Mouse (Mus musculus) neural tube, embryonic 13.5 days (tissue): Measurements from ENCODE around the gene Blnk. TPM values are rescaled to one million over a fixed set of nuclear protein-coding genes. Genes with fewer than 3 reads are reported as not detected.

Experiments
- ATAC-seq: fragments of 200-750 bp; cut with Nextera tagmentation; 2 replicates; pipeline ENCODE4 v1.8.0; 2017; ENCODE audit warnings: low read depth, mild to moderate bottlenecking, moderate TSS enrichment, moderate library complexity
- H3K27ac ChIP-seq: fragments of 300-500 bp; sonication (generic); replicated peaks from 2 replicates; pipeline ENCODE4 v1.5.1; 2015; ENCODE audit warnings: moderate library complexity, mild to moderate bottlenecking, inconsistent platforms
- H3K27me3 ChIP-seq: fragments of 300-500 bp; sonication (generic); 2 replicates; pipeline ENCODE4 v1.6.1; 2015; ENCODE audit warnings: mild to moderate bottlenecking, inconsistent platforms
- H3K36me3 ChIP-seq: fragments of 300-500 bp; sonication (generic); 2 replicates; pipeline ENCODE4 v1.6.1; 2015; ENCODE audit warnings: mild to moderate bottlenecking, inconsistent platforms
- H3K4me1 ChIP-seq: fragments of 300-500 bp; sonication (generic); replicated peaks from 2 replicates; pipeline ENCODE4 v1.6.1; 2015; ENCODE audit warnings: inconsistent platforms
- H3K4me2 ChIP-seq: fragments of 300-500 bp; sonication (generic); 2 replicates; pipeline ENCODE4 v1.6.1; 2015; ENCODE audit warnings: inconsistent platforms, mild to moderate bottlenecking, moderate library complexity
- H3K4me3 ChIP-seq: fragments of 300-500 bp; sonication (generic); 2 replicates; pipeline ENCODE4 v1.5.1; 2015; ENCODE audit warnings: mild to moderate bottlenecking, inconsistent platforms
- H3K9ac ChIP-seq: fragments of 300-500 bp; sonication (generic); 2 replicates; pipeline ENCODE4 v1.6.1; 2015; ENCODE audit warnings: moderate library complexity, mild to moderate bottlenecking, inconsistent platforms
- H3K9me3 ChIP-seq: fragments of 300-500 bp; sonication (generic); 2 replicates; pipeline ENCODE4 v1.6.1; 2016; ENCODE audit warnings: inconsistent platforms
- WGBS: fragments of 180-500 bp; shearing (Covaris S2); methylation state at CpG from one replicate; pipeline ENCODE4 v1.1.7; 2015; 5-methylcytosine and 5-hydroxymethylcytosine counted together
- polyA plus RNA-seq: library from polyadenylated mRNA; unstranded; fragments of >200 nt; fragmentation: Nextera tagmentation; extraction: Ambion mirVana; gene quantifications from 2 replicates; pipeline ENCODE4 v1.2.1, GENCODE M21; 2015

Blnk gene
- 0.64 and 0.70 TPM in 2 replicates for polyA plus RNA-seq

DNA sequence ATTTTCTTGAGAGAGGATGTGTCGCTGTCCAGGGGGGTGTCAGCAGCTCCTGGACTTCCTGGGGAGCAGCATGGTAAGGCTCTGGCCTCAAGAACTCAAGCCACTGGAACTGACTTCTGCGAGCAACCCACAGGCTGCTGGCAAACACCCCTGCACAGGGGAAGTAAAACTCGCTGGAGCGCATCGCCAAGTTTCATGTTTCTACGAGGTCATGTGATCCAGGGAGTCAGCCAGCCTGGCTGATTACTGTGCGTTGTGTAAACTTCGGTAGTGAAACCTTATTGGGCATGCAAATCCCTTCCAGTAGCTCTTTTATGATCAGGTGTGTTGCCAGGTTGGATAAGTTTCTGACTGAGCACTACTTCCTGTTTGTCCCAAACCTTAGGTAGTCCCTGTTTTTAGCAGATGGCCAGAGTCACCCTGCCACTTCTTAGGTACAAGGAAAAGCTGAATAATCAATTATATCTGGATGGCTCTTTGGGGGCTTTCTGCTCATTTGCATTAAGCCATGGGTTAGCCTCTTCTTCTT is at the start of gene Blnk:
TSS of gene Blnk (minus strand) at position 479 of the 529 bp plus-strand sequence.
- H3K27ac ChIP-seq = no peak within 1 kb of the TSS
- H3K36me3 ChIP-seq = no peaks in the 10 kb centered on the region
- no peak for ATAC-seq
- H3K9me3 ChIP-seq = no peaks in the 10 kb centered on the region
- H3K4me3 ChIP-seq = no peak within 1 kb of the TSS
- H3K9ac ChIP-seq = no peak within 1 kb of the TSS
- WGBS = 57% methylated on average over 8 of the region's 8 CpGs
- no peaks in the 10 kb centered on the region for H3K27me3 ChIP-seq
- H3K4me1 ChIP-seq = peaks cover 13% of the 10 kb centered on the region
- no peak within 1 kb of the TSS for H3K4me2 ChIP-seq

- Histone ChIP-seq H3K27me3 (no peaks in the 10 kb centered on the region), H3K36me3 (no peaks in the 10 kb centered on the region)
- 87% methylated on average over 7 of the region's 7 CpGs for WGBS
Observed at GRCm38 (mm10) chr19:41039110-41039509, 44.8 kb upstream of the Blnk start.

DNA sequence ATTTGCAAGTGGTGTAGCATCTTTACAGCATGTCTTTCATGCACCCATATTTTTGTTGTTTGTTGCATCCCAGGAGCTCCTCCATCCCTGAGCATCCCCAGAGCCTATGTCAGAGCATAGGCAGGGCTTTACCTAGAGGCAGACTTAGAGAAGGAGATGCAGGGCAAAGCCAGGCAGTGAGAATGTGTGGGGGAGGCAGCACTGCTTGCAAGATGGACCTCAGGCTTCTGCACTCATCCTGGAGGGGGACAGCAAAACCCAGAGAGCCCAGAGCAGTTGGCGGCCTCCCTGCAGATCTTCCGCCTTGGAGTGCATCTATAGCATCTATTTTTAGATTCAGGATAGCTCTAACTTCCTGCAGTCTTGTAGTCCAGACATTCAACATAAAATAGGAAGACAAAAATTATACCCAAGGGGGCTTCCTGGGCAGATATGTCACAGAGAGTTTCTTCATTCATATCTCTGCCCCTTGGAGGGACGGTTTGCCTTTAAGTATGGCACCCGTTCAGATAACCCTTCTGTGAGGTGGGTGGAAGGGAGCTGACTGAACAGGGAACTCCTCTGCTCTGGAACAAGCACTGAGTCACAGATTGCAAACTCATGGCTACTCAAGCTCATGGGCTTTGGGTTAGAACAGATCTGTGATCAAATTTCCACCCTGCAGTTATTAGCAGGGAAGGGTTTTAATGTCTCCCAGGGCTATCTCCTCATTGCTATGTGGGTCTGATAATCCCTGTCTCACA is 41.6 kb upstream of the Blnk start:
- Histone ChIP-seq H3K9me3 (no peaks in the 10 kb centered on the region), H3K36me3 (no peaks in the 10 kb centered on the region), H3K27me3 (no peaks in the 10 kb centered on the region), H3K4me1 (no peaks in the 10 kb centered on the region), H3K27ac (no peak overlapping the region), H3K4me3 (no peak overlapping the region), H3K4me2 (no peak overlapping the region), H3K9ac (no peak overlapping the region)
- no peak for ATAC-seq
- 87% methylated on average over 4 of the region's 4 CpGs for WGBS

More at GRCm38 (mm10) chr19:41039110-41039509, 44.8 kb upstream of the Blnk start:
- H3K9ac ChIP-seq = no peak overlapping the region
- H3K4me1 ChIP-seq = no peaks in the 10 kb centered on the region
- H3K27ac ChIP-seq = no peak overlapping the region
- H3K4me3 ChIP-seq = no peak overlapping the region
- no peaks in the 10 kb centered on the region for H3K9me3 ChIP-seq
- no peak overlapping the region for H3K4me2 ChIP-seq
- ATAC-seq = no peak

DNA sequence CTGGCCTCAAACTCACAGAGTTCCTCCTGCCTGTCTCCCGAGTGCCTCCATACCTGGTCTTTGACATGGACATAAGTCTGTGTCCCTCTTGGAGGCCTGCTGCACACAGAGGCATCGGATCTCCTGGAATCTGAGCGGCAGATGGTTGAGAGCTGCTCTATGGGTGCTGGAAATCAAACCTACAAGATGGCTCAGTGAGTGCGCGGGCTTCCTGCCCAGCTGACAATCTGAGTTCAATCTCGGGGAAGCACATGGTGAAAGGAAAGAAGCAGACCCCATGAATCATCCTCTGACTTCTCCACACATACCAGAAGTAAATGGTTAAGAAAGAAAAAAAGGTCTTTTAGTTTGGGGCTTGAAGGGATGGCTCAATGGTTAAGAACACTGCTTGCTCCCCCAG is 37.5 kb upstream of the Blnk start:
- Histone ChIP-seq H3K27ac (no peak overlapping the region), H3K36me3 (no peaks in the 10 kb centered on the region), H3K9me3 (no peaks in the 10 kb centered on the region), H3K4me1 (no peaks in the 10 kb centered on the region), H3K4me3 (no peak overlapping the region), H3K27me3 (no peaks in the 10 kb centered on the region), H3K9ac (no peak overlapping the region), H3K4me2 (no peak overlapping the region)
- no peak for ATAC-seq
- 81% methylated on average over 6 of the region's 6 CpGs for WGBS

DNA sequence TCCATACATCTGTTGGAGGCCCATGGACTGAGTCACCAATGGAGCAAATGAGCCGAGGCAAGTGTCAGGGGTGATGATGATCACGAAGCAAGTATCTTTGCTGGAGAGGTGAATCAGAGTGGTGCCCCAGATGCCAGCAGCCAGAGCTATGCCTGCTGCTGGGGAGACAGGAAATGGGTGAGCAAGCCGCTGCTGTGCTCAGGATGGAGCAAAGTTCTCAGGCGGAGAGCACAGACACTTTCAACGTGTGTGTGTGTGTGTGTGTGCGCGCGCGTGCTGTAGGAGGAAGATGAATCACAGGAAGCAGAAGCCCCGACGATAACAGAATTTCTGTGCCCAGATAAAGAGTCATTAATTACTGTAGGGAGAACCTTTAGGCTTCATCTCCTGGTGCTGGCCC is 36.7 kb upstream of the Blnk start:
- no peak overlapping the region for H3K4me3 ChIP-seq
- WGBS = 83% methylated on average over 11 of the region's 11 CpGs
- no peaks in the 10 kb centered on the region for H3K27me3 ChIP-seq
- no peak for ATAC-seq
- no peak overlapping the region for H3K9ac ChIP-seq
- no peak overlapping the region for H3K4me2 ChIP-seq
- H3K9me3 ChIP-seq = no peaks in the 10 kb centered on the region
- no peaks in the 10 kb centered on the region for H3K4me1 ChIP-seq
- H3K27ac ChIP-seq = no peak overlapping the region
- H3K36me3 ChIP-seq = no peaks in the 10 kb centered on the region

GRCm38 (mm10) chr19:41030161-41030560 is 35.8 kb upstream of the Blnk start:
- no peak overlapping the region for H3K4me3 ChIP-seq
- H3K4me2 ChIP-seq = no peak overlapping the region
- H3K36me3 ChIP-seq = no peaks in the 10 kb centered on the region
- no peak for ATAC-seq
- H3K9ac ChIP-seq = no peak overlapping the region
- no peak overlapping the region for H3K27ac ChIP-seq
- WGBS = 41% methylated on average over 6 of the region's 6 CpGs
- H3K27me3 ChIP-seq = no peaks in the 10 kb centered on the region
- H3K4me1 ChIP-seq = no peaks in the 10 kb centered on the region
- no peaks in the 10 kb centered on the region for H3K9me3 ChIP-seq

- H3K4me3 ChIP-seq = no peak within 1 kb of the TSS
- no peak within 1 kb of the TSS for H3K4me2 ChIP-seq
- ATAC-seq = no peak
- H3K36me3 ChIP-seq = no peaks in the 10 kb centered on the region
- H3K27ac ChIP-seq = no peak within 1 kb of the TSS
- no peaks in the 10 kb centered on the region for H3K4me1 ChIP-seq
- H3K27me3 ChIP-seq = no peaks in the 10 kb centered on the region
- H3K9me3 ChIP-seq = no peaks in the 10 kb centered on the region
- 92% methylated on average over 6 of the region's 6 CpGs for WGBS
- no peak within 1 kb of the TSS for H3K9ac ChIP-seq
Observed at GRCm38 (mm10) chr19:41029219-41029618, 34.9 kb upstream of the Blnk start, which contains the start of gene Dntt. Gene Dntt, plus strand, starts transcription at chr19:41029275.

DNA sequence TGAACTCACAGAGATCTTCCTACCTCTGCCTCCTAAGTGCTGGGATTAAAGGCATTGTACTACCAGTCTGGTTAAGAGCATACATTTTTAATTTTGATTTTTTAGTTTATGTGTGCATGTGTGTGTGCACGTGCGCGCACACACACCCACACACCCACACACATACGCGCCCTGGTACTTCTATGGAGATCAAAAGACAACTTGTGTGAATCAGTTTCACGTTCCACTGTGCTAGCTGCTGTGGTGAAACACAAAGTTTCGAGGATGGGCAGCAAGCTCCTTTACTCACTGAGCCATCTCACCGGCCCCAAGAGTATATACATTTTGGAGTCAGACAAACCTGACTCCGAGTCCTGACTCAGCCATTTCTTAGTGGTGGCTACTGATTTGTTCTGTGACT is 33.3 kb upstream of the Blnk start:
- WGBS = 93% methylated on average over 9 of the region's 9 CpGs
- Histone ChIP-seq H3K36me3 (no peaks in the 10 kb centered on the region), H3K4me2 (no peak overlapping the region), H3K9me3 (no peaks in the 10 kb centered on the region), H3K27ac (no peak overlapping the region), H3K4me1 (no peaks in the 10 kb centered on the region), H3K27me3 (no peaks in the 10 kb centered on the region), H3K9ac (no peak overlapping the region), H3K4me3 (no peak overlapping the region)
- ATAC-seq = no peak

DNA sequence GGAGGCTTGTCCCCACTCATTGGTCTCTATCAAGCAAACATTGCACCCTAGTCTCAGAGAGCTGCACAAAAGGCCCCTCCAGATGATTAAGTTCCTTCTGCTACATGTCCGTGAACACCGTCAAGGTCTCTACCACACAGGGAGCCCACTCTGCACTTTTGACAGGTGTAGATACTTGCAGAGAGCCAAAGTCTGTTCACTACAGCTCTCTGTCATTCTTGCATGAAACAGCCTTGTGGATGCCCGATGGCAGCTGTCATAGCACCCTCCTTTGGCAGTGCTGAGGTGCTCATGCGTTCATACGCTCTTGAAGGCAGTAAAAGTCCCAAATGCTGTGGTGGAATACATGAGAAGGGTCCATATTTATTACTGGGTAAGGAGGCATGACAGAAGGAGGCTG is 32.7 kb upstream of the Blnk start:
- WGBS = 88% methylated on average over 5 of the region's 5 CpGs
- Histone ChIP-seq H3K9me3 (no peaks in the 10 kb centered on the region), H3K27me3 (no peaks in the 10 kb centered on the region), H3K27ac (no peak overlapping the region), H3K4me2 (no peak overlapping the region), H3K36me3 (no peaks in the 10 kb centered on the region), H3K4me3 (no peak overlapping the region), H3K9ac (no peak overlapping the region), H3K4me1 (no peaks in the 10 kb centered on the region)
- no peak for ATAC-seq

GRCm38 (mm10) chr19:41026551-41026950 is 32.2 kb upstream of the Blnk start:
- Histone ChIP-seq H3K27me3 (no peaks in the 10 kb centered on the region), H3K9ac (no peak overlapping the region), H3K27ac (no peak overlapping the region), H3K4me1 (no peaks in the 10 kb centered on the region), H3K36me3 (no peaks in the 10 kb centered on the region), H3K4me3 (no peak overlapping the region), H3K4me2 (no peak overlapping the region), H3K9me3 (no peaks in the 10 kb centered on the region)
- ATAC-seq = no peak
- 83% methylated on average over 8 of the region's 8 CpGs for WGBS

GRCm38 (mm10) chr19:41022244-41022643 is 27.9 kb upstream of the Blnk start:
- ATAC-seq = no peak
- Histone ChIP-seq H3K4me1 (no peaks in the 10 kb centered on the region), H3K4me2 (no peak overlapping the region), H3K4me3 (no peak overlapping the region), H3K9ac (no peak overlapping the region), H3K27ac (no peak overlapping the region), H3K36me3 (no peaks in the 10 kb centered on the region), H3K9me3 (no peaks in the 10 kb centered on the region), H3K27me3 (no peaks in the 10 kb centered on the region)
- WGBS = 72% methylated on average over 4 of the region's 4 CpGs

GRCm38 (mm10) chr19:41020537-41020936 is 26.2 kb upstream of the Blnk start:
- Histone ChIP-seq H3K4me1 (peaks cover 4% of the 10 kb centered on the region), H3K9ac (no peak overlapping the region), H3K36me3 (no peaks in the 10 kb centered on the region), H3K27me3 (no peaks in the 10 kb centered on the region), H3K4me2 (no peak overlapping the region), H3K27ac (no peak overlapping the region), H3K9me3 (no peaks in the 10 kb centered on the region), H3K4me3 (no peak overlapping the region)
- 83% methylated on average over 3 of the region's 3 CpGs for WGBS
- no peak for ATAC-seq
